Mouse (Mus musculus) megakaryocyte, embryonic 14.5 days (primary cell): Measurements from ENCODE around the gene Nisch.

ENCODE experiments used
- FLI1 ChIP-seq: IDR thresholded peaks from 2 replicates; pipeline ENCODE4 v1.6.1; 2012; ENCODE audit warnings: low read length, inconsistent platforms, mixed read lengths
- GATA1 ChIP-seq: IDR thresholded peaks from 3 replicates; pipeline ENCODE4 v1.6.1; 2012; ENCODE audit warnings: mixed read lengths, low read length, inconsistent platforms, borderline replicate concordance

DNA sequence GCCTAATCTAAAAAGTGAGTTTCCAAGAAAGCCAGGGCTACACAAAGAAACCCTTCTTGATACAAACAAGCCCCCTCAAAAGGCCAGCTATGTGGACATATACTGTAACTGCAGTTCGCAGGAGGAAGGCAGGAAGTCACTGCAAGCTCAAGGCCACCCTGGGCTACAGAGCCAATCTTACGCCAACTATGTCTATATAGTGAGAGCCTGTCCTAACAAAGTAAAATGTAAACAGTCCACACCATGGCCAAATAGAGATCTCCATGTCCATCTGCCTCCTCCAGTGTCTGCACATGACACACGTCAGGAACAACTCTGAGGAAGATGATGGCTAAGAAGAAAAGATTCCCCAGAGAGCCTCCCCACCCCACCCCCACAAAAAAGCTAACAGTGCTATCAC is 16.7 kb downstream of the Nisch start:
- TF ChIP-seq GATA1 (no peak), FLI1 (no peak)
